Mouse (Mus musculus) common myeloid progenitor, adult 5-6 weeks (primary cell): Measurements from ENCODE around the gene Ank2. TPM values are rescaled to one million over a fixed set of nuclear protein-coding genes. Genes with fewer than 3 reads are reported as not detected.

Source experiments
- ATAC-seq: replicated peaks from 2 replicates; pipeline ENCODE4 v1.8.0; 2016; ENCODE audit warnings: low read depth, mild to moderate bottlenecking, moderate TSS enrichment, inconsistent platforms; ENCODE audit not compliant: poor library complexity, severe bottlenecking
- total RNA-seq: library from RNA; stranded (forward); fragments of 200-1000, 187-1606 nt; gene quantifications from 2 replicates; pipeline ENCODE4 v1.2.3, GENCODE M21; 2017

Ank2 gene
- total RNA-seq, 1 experiment from 2014 or later, result 0.27 TPM

DNA sequence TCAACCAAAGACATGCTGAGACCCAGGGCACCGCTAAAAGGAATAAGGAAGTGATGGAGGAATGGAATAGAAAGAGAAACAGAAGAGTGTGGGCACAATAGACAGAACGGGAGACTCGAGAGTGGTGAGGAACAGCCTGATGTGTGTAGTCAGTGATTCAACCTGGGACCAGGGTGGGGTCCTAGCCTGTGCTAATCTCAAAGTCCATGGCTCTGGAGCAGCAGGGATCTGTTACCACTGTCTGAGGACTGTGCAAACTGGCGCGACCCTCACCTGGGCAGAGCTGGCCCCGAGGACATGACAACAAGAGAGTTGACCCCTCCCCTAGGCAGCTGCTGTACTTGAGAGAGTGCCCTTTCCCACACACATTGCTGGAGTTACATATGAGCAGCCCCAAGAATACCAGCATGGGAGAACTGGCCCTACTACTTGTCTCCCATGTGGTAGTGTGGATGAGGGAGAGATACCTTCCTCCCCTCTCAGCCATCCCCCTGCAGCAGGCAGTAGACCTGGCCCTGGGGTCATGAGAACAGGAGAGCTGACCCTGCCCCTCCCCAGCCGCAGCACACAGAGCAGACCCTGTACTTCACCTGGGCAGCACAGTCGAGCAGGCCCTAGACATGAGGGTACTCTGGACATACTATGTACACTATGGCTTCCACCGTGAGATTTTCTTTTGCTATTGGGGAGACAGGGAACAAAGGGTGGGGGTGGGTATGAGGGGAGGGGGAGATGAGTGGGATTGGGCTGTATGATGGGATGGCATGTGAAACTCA, 493.1 kb downstream of the Ank2 start:
- ATAC-seq, result peak; percentile 36; the same call in 1 of the 2 replicates

DNA sequence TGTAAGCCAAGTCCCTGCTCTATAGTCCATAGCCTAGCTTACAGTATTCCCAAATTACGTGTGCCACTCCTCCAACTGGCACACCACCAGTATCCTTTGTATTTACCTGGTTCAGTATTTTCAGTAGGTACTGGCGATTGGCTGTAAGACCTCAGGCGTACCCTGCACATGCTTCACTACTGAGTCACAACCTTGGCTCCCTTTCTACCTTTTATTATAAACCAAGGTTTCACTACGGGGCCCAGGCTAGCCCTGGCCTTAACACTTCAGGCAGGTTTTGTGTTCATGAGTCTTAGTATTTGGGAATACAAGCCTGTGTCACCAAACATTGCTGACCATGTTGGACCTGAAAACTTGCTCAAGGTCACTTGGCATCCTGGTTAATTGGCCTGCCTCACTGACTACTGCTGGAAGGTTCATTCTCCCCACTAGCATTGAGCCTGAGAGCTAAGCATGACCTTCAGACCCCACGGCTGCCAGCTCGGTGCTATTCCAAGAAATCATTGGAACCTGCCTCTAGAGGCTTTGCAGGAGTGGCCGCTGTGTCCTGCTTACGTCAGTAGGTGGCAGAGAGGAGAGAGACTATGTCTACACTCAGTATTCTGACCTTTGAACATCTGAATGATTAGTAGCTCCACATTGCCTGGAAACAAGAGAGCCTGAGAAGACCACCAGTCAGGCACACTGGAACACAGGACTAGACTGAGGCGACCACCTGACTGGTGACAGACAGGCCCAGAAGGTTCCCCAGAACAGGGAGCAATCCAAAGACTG, 494.1 kb downstream of the Ank2 start:
- peak; percentile 71 for ATAC-seq

DNA sequence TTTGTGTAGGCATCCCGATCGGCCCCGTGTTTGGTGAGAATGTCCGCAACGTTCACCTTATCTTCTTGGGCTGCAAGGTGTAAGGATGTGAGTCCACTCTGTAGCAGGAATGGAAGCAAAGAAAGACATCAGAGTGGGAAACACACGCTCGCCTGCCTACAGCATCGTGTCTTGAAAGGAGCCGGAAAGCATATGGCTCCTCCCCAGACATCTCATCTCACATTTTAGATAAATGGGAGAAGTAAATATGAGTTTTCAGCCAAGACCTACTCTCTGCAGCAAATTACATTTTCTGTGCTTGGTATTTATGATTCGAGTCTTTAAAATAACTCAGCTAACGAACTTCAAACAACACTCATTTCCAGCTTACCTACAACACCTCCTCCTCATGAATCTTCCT, 495.2 kb downstream of the Ank2 start:
- ATAC-seq, result no peak

DNA sequence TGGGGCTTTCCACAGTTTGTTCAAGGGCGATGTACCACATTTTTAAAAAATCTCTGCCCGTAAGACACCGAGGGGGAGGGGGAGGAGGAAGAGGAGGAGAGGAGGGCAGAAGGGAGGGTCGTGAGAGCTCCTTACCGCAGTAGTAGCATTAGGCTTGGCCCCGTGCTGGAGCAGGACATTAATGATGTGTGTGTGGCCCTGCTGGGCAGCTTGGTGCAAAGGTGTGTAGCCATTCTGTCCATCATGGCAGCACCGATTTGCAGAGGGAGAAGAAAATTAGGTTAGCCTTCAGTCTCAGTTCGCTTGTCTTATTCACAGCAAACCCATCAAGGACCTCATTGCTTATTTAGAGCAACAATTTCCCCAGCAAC, 500.4 kb downstream of the Ank2 start:
- no peak for ATAC-seq

DNA sequence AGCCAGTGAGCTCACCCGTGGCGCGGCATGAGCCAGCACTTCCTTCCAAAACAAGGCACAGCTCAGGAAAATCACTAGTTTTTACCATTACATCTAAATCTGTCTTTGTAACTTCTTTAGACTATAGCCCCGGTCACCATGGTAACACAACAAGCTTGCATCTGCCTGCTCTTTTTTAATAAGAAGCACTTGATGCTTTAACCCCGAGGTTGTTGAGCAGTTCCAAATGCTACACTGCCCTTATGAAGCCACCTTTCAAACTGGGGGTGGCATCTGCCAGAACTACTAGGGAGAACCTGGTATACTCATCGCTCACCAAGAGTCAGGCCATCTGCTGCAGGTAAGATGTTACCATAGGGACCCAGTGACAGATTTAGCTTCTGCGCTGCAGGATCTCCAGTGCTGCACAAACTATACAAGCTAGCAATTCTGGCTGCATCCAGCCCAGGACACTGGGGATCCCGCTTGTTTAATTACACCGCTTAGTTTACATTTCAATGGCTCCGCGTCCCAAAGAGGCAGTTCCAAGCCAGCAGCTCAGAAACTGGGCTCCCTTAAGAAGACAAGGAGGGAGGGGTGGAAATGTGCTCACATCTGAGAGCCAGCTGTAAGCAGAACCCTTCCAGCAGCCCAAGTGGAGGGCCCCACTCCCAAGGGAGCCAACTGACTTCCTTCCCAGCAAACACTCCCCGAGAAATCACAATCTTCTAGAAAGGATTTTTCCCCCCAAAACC, 501.0 kb downstream of the Ank2 start:
- peak; percentile 2; the same call in 1 of the 2 replicates for ATAC-seq

DNA sequence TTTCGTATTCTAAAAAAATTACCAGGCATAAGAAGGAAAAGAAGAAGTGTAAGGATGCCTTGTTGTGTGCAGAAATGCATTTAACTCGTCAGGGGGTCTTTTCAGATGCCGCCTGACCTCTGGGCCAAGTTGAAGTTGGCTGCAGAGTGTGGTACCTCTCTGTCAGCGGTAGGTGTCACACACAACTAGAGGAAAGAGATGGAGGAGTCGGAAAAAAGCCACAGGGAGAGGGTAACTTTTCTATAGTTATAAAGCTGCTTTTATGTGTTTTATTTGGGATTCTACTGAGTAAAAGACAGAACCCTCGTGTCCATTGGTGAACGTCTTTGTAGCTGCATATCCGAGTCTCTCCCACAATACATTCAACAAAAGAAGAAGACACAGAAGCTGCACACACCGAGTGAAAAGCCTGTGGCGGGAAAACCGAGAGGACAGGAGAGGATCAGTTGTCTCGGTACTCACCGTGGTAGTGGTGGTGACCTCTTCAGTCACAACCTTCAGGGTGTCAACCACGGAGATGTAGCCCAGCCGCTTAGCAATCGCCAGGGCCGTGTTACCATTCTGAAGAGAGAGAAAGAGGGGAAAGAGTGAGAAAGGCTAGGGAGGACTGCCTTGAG, 501.7 kb downstream of the Ank2 start:
- peak; percentile 76 for ATAC-seq

DNA sequence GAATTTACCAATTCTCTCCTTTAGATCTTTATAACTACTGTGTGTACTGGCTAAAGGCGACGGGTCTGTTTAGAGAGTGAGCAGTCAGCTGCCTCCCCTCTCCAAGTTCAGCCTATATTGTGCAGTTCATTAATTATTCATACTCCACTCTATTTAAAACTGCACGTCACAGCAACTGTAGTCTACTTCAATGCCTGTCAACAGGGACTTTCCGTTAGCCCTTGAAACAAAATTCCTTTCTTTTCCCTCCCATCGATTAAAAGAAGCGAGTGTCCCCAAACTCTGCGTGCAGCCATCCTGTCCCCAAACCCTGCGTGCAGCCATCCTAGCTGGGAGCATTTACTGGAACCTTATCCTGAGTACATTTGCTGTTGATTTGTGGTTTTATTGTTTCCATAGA, 502.4 kb downstream of the Ank2 start:
- no peak for ATAC-seq

DNA sequence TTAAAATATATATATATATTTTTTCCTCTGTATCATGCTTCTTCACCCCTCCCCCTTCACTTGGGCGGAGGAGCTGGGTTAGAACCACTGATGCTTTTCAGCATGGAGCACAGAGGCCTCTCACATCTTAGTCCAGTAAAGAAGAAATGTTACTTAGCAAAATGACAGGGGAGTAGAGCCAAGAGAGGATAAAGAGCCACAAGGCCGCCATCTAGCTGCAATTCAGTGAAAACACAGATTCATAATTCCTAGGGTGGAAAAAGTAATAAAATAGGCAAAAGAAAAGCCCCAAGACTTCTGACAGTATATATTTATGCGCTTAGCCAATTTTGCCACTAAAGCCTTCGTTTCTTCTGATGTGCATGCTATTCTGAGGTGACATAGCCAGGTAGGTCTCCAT, 503.2 kb downstream of the Ank2 start:
- ATAC-seq, result peak; percentile 26; the same call in 1 of the 2 replicates

DNA sequence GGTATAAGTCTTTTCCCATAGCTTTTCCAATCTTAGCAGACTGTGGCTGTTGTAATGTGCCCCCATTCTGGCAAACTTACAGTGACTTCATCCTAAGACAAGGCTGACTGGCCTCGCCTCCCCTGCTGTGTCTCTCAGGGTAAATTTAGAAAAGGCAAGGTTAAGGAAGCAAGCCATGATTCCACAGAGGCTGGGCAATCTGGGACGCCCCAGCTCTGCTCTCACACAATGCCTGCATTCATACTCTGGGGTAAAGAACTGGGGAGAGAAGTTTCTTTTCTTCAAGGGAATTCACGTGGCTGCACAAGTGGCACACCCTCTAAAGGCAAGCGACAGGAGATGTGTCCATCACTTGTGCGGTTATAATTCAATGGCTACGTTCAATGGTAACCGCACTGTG, 505.0 kb downstream of the Ank2 start:
- no peak for ATAC-seq

DNA sequence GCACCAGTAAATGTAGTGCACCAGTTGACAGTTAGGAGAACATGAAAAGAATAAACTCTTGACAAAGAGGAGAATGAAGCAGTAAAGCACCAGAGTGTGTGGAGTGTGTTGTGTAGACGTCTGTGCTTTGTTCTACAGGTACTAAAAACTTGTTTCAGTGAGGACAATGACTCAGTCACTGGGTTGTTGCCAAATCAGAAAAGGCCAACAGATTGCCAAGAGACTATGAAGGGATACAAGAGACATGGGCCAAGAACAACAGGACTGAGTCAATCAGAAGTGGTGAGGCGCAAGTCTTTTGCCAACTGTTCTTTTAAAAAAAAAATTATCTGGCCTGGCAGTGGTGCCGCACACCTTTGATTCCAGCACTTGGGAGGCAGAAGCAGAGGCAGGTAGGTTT, 509.2 kb downstream of the Ank2 start:
- no peak for ATAC-seq

DNA sequence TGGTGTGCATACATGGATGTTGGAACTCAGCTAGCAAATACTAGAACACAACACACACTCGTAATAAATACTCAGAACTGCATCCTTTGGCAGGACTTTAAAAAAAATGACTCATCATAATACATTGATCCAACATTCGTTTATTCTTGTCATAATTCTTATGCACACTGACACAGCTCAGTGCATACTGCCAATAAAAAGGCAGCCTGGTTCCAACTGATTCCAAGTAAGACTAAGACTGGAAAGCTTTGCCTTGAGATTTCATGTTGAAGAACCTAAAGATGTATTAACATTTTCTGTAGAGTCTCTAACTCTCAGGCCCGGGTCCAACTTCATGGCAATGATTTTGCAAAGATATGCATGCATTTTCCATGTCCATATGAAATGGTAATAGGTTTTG, 512.5 kb downstream of the Ank2 start:
- ATAC-seq, result no peak

DNA sequence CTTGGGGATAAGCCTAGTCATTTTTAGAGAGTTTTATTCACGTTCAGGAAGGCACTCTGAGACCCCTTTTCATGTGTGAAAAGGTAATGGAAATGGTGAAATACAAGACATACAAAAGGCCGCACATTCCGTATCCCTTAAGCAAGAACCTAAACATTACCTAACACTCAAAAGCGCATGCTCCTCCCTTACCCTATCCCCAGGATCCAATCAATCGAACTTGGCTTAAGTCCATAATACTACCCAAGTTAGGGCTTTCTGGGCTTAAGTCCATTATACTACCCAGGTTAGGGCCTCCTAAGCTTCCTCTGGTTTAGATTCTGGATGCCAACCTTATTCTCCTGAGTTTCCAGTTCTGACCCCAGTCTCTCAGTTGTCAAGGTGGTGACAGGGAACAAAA, 516.3 kb downstream of the Ank2 start:
- no peak for ATAC-seq

DNA sequence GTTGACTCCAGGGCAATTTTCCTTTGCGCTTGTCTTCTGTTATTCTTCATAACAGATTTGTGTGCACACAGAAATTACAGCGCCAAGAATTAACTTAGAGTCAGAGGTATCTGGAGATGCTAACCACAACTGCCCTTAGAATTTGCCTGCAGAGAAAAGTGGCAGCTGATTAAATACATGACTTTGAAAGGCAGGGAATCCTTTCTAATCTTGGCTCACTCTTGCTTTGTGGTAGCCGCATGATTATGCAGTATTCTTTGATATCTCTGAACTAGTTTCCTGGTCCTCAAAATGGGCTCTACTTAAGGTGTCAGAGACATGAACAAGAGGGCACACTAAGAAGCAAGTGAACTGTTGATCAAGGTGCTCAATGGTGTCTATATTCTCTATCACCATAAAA, 518.0 kb downstream of the Ank2 start:
- ATAC-seq, result peak; percentile 42; the same call in 1 of the 2 replicates

DNA sequence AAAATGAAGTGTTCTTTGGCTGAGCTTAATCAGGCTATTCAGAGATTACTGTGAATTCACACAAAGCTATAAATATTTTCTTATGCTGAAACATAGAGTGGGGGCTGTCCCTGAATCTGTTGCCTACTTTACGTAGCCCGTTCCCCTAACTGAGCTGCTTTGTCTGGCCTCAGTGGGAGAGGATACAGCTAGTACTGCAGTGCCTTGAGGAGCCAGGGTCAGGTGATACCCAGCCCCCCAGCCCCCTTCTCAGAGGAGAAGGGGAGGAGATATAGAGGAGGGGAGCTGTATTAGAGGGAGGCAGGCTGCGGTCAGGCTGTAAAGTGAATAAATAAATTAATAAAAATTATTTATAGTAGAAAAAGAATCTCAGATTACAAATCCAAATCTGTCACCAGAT, 519.5 kb downstream of the Ank2 start:
- ATAC-seq, result no peak

DNA sequence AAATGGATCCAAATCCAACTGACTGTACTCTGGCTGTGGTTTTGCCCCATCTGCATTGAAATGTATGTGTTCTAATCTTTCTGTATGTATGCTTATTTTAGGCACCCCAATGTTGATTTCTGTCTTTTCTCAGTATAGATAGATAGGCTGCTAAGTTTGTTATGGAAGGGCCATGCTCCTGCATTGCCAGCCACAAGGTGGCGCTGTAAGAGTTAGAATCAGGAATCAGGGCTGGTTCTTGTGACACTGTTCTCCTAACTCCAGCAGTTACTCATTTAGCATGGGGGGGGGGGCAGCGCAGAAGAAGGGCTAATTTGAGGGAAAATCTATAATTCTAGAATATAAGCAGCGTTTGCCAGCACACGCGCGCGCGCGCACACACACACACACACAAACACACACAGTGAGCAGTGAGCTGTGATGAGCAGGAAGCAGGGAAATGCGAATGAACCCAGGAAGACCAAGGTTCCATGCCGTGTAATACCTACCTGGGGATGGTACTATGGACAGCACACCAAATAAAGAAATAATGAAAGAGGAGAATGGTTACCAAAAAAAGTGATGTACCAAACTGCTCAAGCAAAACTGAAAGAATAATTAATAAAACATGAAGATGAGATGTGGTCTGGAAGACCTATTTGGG, 520.3 kb downstream of the Ank2 start:
- peak; percentile 92 for ATAC-seq

DNA sequence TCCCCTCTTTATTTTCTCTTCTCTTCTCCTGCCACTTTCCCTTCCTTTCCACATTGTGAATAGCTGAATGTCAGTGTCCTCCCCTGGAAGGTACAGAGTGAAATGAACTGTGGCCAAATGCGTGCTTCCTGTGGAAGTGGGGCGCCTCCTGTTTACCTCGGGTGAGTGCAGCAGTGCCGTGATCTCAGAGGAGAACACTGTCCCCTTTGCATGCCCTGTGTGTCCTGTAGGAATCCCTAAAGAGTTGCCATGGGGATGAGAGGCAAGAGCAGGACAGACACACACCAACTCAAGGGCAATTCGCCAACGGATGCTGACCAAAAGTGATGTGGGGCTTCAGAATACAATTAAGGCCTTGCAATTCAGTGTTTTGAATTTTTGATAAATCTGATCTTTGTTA, 521.8 kb downstream of the Ank2 start:
- ATAC-seq, result no peak

DNA sequence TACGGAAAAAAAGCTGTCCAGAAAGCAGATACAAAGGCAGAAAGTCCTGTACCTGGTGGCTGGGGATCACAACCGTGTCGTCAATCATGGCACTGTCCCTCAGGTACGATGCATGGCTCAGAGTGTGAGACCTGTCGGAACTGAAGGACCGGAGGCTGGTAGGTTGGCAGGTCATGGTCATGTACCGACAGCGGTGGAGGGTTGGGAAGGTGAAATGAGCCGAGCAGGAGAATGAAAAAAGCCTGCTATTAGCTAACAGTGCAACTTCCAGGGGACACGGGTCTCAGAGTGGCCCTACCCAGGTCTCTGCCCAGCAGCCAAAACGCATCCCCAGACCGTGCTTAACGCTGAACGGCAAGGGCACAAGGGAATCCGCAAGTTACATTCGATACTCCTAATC, 522.4 kb downstream of the Ank2 start:
- no peak for ATAC-seq

DNA sequence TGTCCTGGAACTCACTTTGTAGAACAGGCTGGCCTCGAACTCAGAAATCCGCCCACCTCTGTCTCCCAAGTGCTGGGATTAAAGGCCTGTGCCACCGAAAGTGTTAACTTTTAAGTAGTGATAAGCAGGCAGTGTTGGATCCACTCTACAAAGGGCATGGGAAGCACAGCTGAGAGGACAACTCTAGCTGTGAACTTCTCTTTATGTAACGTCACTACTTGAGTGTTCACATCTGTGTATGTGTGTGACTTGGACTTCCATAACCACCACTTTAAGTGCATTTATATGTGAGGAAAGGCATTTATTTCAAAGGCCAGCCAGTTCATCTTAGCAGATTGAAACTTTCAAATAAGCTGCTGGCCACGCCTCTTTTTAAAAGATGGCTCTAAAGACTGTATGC, 523.7 kb downstream of the Ank2 start:
- ATAC-seq, result no peak

DNA sequence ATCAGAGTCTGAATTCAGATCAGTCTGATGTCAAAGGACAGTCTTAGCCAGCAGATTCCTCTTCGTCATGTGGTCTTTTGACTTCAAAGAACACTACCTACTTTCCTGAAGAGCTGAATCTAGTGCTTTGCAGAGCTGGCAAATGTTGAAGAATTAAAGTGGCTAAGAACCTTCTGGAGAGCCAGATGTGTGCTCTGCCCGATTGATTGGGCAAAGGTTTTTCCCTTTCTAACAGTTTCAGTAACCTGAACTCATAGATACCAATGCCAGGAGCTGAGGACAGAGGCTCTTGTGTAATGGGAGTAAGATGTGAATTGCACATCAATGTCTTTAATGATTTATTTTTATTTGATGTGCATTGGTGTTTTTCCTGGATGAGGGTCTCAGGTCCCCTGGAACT, 525.6 kb downstream of the Ank2 start:
- ATAC-seq, result no peak

DNA sequence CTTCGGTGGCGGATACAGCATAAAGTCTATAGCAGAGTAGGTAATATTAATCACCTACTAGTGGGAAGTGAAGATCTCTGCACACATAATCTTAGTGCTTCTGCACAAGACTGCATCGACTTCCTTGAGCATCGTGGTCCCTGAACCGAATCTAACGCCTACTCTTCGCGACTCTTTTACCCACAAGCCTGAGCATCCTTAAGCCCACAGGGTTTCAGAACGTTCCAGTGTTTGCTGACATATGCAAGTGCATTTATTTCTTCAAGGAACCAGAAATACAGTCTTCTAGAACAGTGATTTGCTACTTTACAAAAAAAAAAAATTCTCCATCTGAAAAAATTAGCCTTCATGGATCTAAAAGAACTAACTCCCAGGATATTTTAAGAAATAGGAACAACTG, 527.6 kb downstream of the Ank2 start:
- ATAC-seq, result no peak
